Comparison of ENCODE assay signal across 8 mouse cellular contexts in genomic region chr2:165417291-165417690, GRCm38 (mm10). TPM values are rescaled to one million over a fixed set of nuclear protein-coding genes. Genes with fewer than 3 reads are reported as not detected.
DNase-seq lines count a peak whose midpoint lies in the region; ATAC-seq and TF ChIP-seq lines count a peak whose summit lies in the region.

No protein-coding gene starts in this region.

- H3K9ac ChIP-seq in heart, embryonic 14.5 days (ENCODE audit: low read length): no peak overlapping the region
- H3K9ac ChIP-seq in heart, adult 2 months (ENCODE audit: low read depth, low read length): no peak overlapping the region
- no peak overlapping the region for H3K9ac ChIP-seq in midbrain, embryonic 14.5 days (replicated peaks; ENCODE audit: low read length)

- H3K4me2 ChIP-seq in heart, embryonic 14.5 days (ENCODE audit: low read length): no peak overlapping the region
- H3K4me2 ChIP-seq in midbrain, embryonic 14.5 days (ENCODE audit: low read length): no peak overlapping the region

- DNase-seq in heart, adult 2 months: no peak
- DNase-seq in cerebellum, postnatal 10 days: peak; percentile 84 to 90
- DNase-seq in heart, postnatal 10 days: peak; percentile 38 to 42
- DNase-seq in layer of hippocampus, postnatal 25 days (ENCODE audit: extremely low spot score in 1 of 2, low spot score in 1 of 2): peak; percentile 59 to 76
- peak; percentile 81 for DNase-seq in midbrain, embryonic 14.5 days
- no peak for DNase-seq in spleen, postnatal 4 days (ENCODE audit: low spot score in 2 of 2)
- DNase-seq in thymus, postnatal 10 days (ENCODE audit: low spot score in 2 of 2): no peak

- 52% methylated on average over 7 of the region's 7 CpGs for WGBS in heart, embryonic 14.5 days
- 43% methylated on average over 7 of the region's 7 CpGs for WGBS in heart, adult 2 months
- WGBS in midbrain, embryonic 14.5 days: 30% methylated on average over 7 of the region's 7 CpGs

- H3K27ac ChIP-seq in heart, embryonic 14.5 days (replicated peaks in 1 of 2; ENCODE audit: control insufficient read depth in 1 of 2, insufficient read depth in 1 of 2, low read depth in 2 of 2, low read length in 2 of 2): no peak overlapping the region
- no peak overlapping the region for H3K27ac ChIP-seq in heart, adult 2 months
- peak overlapping the region; percentile 67 for H3K27ac ChIP-seq in midbrain, embryonic 14.5 days (replicated peaks; ENCODE audit: low read depth, low read length)

- H3K36me3 ChIP-seq in heart, embryonic 14.5 days (ENCODE audit: control insufficient read depth, insufficient read depth, low read length): no peaks in the 10 kb centered on the region
- no peaks in the 10 kb centered on the region for H3K36me3 ChIP-seq in heart, adult 2 months (ENCODE audit: control insufficient read depth, insufficient read depth, low read length)
- H3K36me3 ChIP-seq in midbrain, embryonic 14.5 days (ENCODE audit: control insufficient read depth, insufficient read depth, low read length): no peaks in the 10 kb centered on the region

- ATAC-seq in heart, embryonic 14.5 days (ENCODE audit: insufficient number of reproducible peaks, insufficient read depth, low FRiP score, low read depth): 0 out of 2 replicates have a peak, but pooled peaks have one; percentile 36
- peak; percentile 59; the same call in 1 of the 2 replicates for ATAC-seq in midbrain, embryonic 14.5 days (ENCODE audit: low FRiP score, low TSS enrichment)

- intact Hi-C loops in heart, adult 2 months (cut with DNase I): no loop called here
- intact Hi-C loops in heart, postnatal 10 days (cut with DNase I): no loop called here

- no peak for TF ChIP-seq EP300 in heart, adult 2 months (IDR thresholded peaks at IDR 0.05; ENCODE audit: insufficient read depth, low read depth, low read length)

- TF ChIP-seq CTCF in heart, adult 2 months (IDR thresholded peaks at IDR 0.05): no peak

- no peak for TF ChIP-seq POLR2A in heart, adult 2 months (IDR thresholded peaks at IDR 0.05; ENCODE audit: insufficient read depth, low read depth, low read length)

- H3K9me3 ChIP-seq in heart, embryonic 14.5 days (ENCODE audit: control insufficient read depth, low read length): no peaks in the 10 kb centered on the region
- no peaks in the 10 kb centered on the region for H3K9me3 ChIP-seq in midbrain, embryonic 14.5 days (ENCODE audit: control insufficient read depth, low read length)

- H3K4me1 ChIP-seq in heart, embryonic 14.5 days (ENCODE audit: control insufficient read depth in 2 of 2, insufficient read depth in 2 of 2, low read length in 2 of 2): peaks cover 10 to 17% of the 10 kb centered on the region in 2 experiments
- no peaks in the 10 kb centered on the region for H3K4me1 ChIP-seq in heart, adult 2 months (ENCODE audit: control insufficient read depth, insufficient read depth, low read length)
- H3K4me1 ChIP-seq in midbrain, embryonic 14.5 days (ENCODE audit: control insufficient read depth, insufficient read depth, low read length): peaks cover 36% of the 10 kb centered on the region

- H3K4me3 ChIP-seq in heart, embryonic 14.5 days (ENCODE audit: control insufficient read depth in 1 of 2, insufficient read depth in 1 of 2, low read depth in 1 of 2, low read length in 2 of 2): no peak overlapping the region
- no peak overlapping the region for H3K4me3 ChIP-seq in heart, adult 2 months
- no peak overlapping the region for H3K4me3 ChIP-seq in midbrain, embryonic 14.5 days (replicated peaks; ENCODE audit: low read depth, low read length)

- H3K27me3 ChIP-seq in heart, embryonic 14.5 days (ENCODE audit: control insufficient read depth, insufficient read depth, low read length): no peaks in the 10 kb centered on the region
- no peaks in the 10 kb centered on the region for H3K27me3 ChIP-seq in heart, adult 2 months (ENCODE audit: control insufficient read depth, insufficient read depth, low read length)
- no peaks in the 10 kb centered on the region for H3K27me3 ChIP-seq in midbrain, embryonic 14.5 days (ENCODE audit: control insufficient read depth, insufficient read depth, low read length)

- no peaks in the 10 kb centered on the region for H3K79me2 ChIP-seq in heart, adult 2 months (replicated peaks; ENCODE audit: control insufficient read depth, insufficient read depth, low read length)

RNA-seq across cellular contexts. Expression of gene Ocstamp, which starts 17.1 kb away (rescaled TPM):
- not detected in 2 replicates for polyA plus RNA-seq in heart, embryonic 14.5 days (2014; fragmentation: Nextera tagmentation; extraction: Ambion mirVana)
- total RNA-seq in heart, adult 2 months (2021): not detected
- 0.02 TPM in 1 of 2 replicates, not detected in the other for polyA plus RNA-seq in heart, adult 2 months (2012; rRNA removed)
- total RNA-seq in heart, postnatal 10 days (2021): not detected
- not detected for total RNA-seq in layer of hippocampus, postnatal 25 days (2021)
- polyA plus RNA-seq in midbrain, embryonic 14.5 days (2014; fragmentation: Nextera tagmentation; extraction: Ambion mirVana): 0.08 TPM in 1 of 2 replicates, not detected in the other

RNA-seq across cellular contexts. Expression of gene Zfp334, which starts 29.2 kb away (rescaled TPM):
- polyA plus RNA-seq in heart, embryonic 14.5 days (2014; fragmentation: Nextera tagmentation; extraction: Ambion mirVana): 6.6 and 6.7 TPM in 2 replicates
- 1 to 10 TPM; 2.1 to 2.3 TPM for total RNA-seq in heart, adult 2 months (2021)
- 1.3 and 2.0 TPM in 2 replicates for polyA plus RNA-seq in heart, adult 2 months (2012; rRNA removed)
- 1 to 10 TPM; 3.4 to 4.1 TPM for total RNA-seq in heart, postnatal 10 days (2021)
- total RNA-seq in layer of hippocampus, postnatal 25 days (2021): 10 to 100 TPM; 13.8 to 14.6 TPM
- polyA plus RNA-seq in midbrain, embryonic 14.5 days (2014; fragmentation: Nextera tagmentation; extraction: Ambion mirVana): 11.7 and 15.7 TPM in 2 replicates

RNA-seq across cellular contexts. Expression of gene Zfp663, which starts 48.8 kb away (rescaled TPM):
- 0.39 TPM in 1 of 2 replicates, not detected in the other for polyA plus RNA-seq in heart, embryonic 14.5 days (2014; fragmentation: Nextera tagmentation; extraction: Ambion mirVana)
- not detected for total RNA-seq in heart, adult 2 months (2021)
- polyA plus RNA-seq in heart, adult 2 months (2012; rRNA removed): not detected in 2 replicates
- total RNA-seq in heart, postnatal 10 days (2021): not detected
- total RNA-seq in layer of hippocampus, postnatal 25 days (2021): under 1 TPM; 0.39 to 0.40 TPM
- polyA plus RNA-seq in midbrain, embryonic 14.5 days (2014; fragmentation: Nextera tagmentation; extraction: Ambion mirVana): 8.4 and 10.8 TPM in 2 replicates

RNA-seq across cellular contexts. Expression of gene Slc13a3, which starts 55.7 kb away (rescaled TPM):
- polyA plus RNA-seq in heart, embryonic 14.5 days (2014; fragmentation: Nextera tagmentation; extraction: Ambion mirVana): 0.11 and 0.26 TPM in 2 replicates
- under 1 TPM; 0.31 to 0.68 TPM for total RNA-seq in heart, adult 2 months (2021)
- 0.29 and 0.35 TPM in 2 replicates for polyA plus RNA-seq in heart, adult 2 months (2012; rRNA removed)
- total RNA-seq in heart, postnatal 10 days (2021): 1 to 10 TPM in 1 of 2 experiments, under 1 TPM in 1; 0.10 to 1.1 TPM
- total RNA-seq in layer of hippocampus, postnatal 25 days (2021): 1 to 10 TPM; 8.8 to 9.9 TPM
- polyA plus RNA-seq in midbrain, embryonic 14.5 days (2014; fragmentation: Nextera tagmentation; extraction: Ambion mirVana): 3.9 and 5.5 TPM in 2 replicates

Comparison
In these comparisons a context has a peak if more than half of its experiments do, and no peak if none do; other contexts are left out.
1. DNase-seq: peak in cerebellum, postnatal 10 days (2 of 2), heart, postnatal 10 days (2 of 2), layer of hippocampus, postnatal 25 days (2 of 2) and midbrain, embryonic 14.5 days (single experiment); none in heart, adult 2 months (0 of 2), spleen, postnatal 4 days (0 of 2) and thymus, postnatal 10 days (0 of 2).